Mouse (Mus musculus) stomach, embryonic 14.5 days (tissue): ENCODE data around the gene Znhit6. TPM values are rescaled to one million over a fixed set of nuclear protein-coding genes. Genes with fewer than 3 reads are reported as not detected.

Experiments
- ATAC-seq: fragments of 200-750 bp; cut with Nextera tagmentation; 2 replicates; pipeline ENCODE4 v1.8.0; 2017; ENCODE audit warnings: low read depth, moderate TSS enrichment; ENCODE audit not compliant: insufficient number of reproducible peaks, insufficient read depth, low FRiP score
- H3K27ac ChIP-seq: fragments of 300-500 bp; sonication (generic); 2 replicates; pipeline ENCODE4 v1.5.1; 2014; ENCODE audit warnings: mild to moderate bottlenecking, low read length, moderate library complexity, mixed read lengths
- H3K27me3 ChIP-seq: fragments of 300-500 bp; sonication (generic); 2 replicates; pipeline ENCODE4 v1.6.1; 2014; ENCODE audit warnings: low read length, control low read depth, mixed read lengths; ENCODE audit not compliant: control insufficient read depth, insufficient read depth
- H3K36me3 ChIP-seq: fragments of 300-500 bp; sonication (generic); 2 replicates; pipeline ENCODE4 v1.6.1; 2014; ENCODE audit warnings: mild to moderate bottlenecking, control low read depth, low read length, moderate library complexity, mixed read lengths; ENCODE audit not compliant: control insufficient read depth, insufficient read depth
- H3K4me1 ChIP-seq: fragments of 300-500 bp; sonication (generic); 2 replicates; pipeline ENCODE4 v1.6.1; 2014; ENCODE audit warnings: low read length, control low read depth, mixed read lengths; ENCODE audit not compliant: control insufficient read depth, insufficient read depth
- H3K4me2 ChIP-seq: fragments of 300-500 bp; sonication (generic); replicated peaks from 2 replicates; pipeline ENCODE4 v1.6.1; 2014; ENCODE audit warnings: low read depth, low read length, control low read depth
- H3K4me3 ChIP-seq: fragments of 300-500 bp; sonication (generic); 2 replicates; pipeline ENCODE4 v1.5.1; 2014; ENCODE audit warnings: low read depth, low read length, control low read depth
- H3K9ac ChIP-seq: fragments of 300-500 bp; sonication (generic); replicated peaks from 2 replicates; pipeline ENCODE4 v1.6.1; 2014; ENCODE audit warnings: low read depth, mild to moderate bottlenecking, control low read depth, low read length, moderate library complexity, mixed read lengths
- H3K9me3 ChIP-seq: fragments of 300-500 bp; sonication (generic); 2 replicates; pipeline ENCODE4 v1.6.1; 2016; ENCODE audit warnings: low read depth, low read length, control low read depth; ENCODE audit not compliant: control insufficient read depth
- whole genome bisulfite sequencing: fragments of 180-500 bp; shearing (Covaris S2); extraction: QIAGEN DNeasy Blood & Tissue Kit; methylation state at CpG from one replicate; pipeline ENCODE4 v1.1.7; 2014; 5-methylcytosine and 5-hydroxymethylcytosine counted together
- polyA plus RNA-seq: library from polyadenylated mRNA; unstranded; fragments of >200 nt; fragmentation: Nextera tagmentation; extraction: Ambion mirVana; gene quantifications from 2 replicates; pipeline ENCODE4 v1.2.1, GENCODE M21; 2014

Znhit6 gene
- polyA plus RNA-seq, 1 experiment from 2014 or later: 33.4 TPM

GRCm38 (mm10) chr3:145574468-145574867 is 1.5 kb upstream of the Znhit6 start:
- H3K27ac ChIP-seq: no peak overlapping the region
- no peak for ATAC-seq

GRCm38 (mm10) chr3:145575340-145575739 is 665 bp upstream of the Znhit6 start:
- Histone ChIP-seq H3K4me3 (no peak overlapping the region), H3K36me3 (peaks cover 15% of the 10 kb centered on the region; the same call in 1 of the 2 replicates), H3K4me2 (no peak overlapping the region; the same call in 1 of the 2 replicates), H3K4me1 (peaks cover 11% of the 10 kb centered on the region), H3K27me3 (no peaks in the 10 kb centered on the region), H3K9me3 (no peaks in the 10 kb centered on the region), H3K27ac (no peak overlapping the region), H3K9ac (no peak overlapping the region)
- WGBS: 76% methylated on average over 7 of the region's 7 CpGs
- ATAC-seq: no peak

More at GRCm38 (mm10) chr3:145574468-145574867, 1.5 kb upstream of the Znhit6 start:
- H3K9me3 ChIP-seq: no peaks in the 10 kb centered on the region
- 85% methylated on average over 3 of the region's 3 CpGs for WGBS
- peaks cover 12% of the 10 kb centered on the region; the same call in 1 of the 2 replicates for H3K36me3 ChIP-seq
- H3K27me3 ChIP-seq: no peaks in the 10 kb centered on the region
- no peak overlapping the region for H3K9ac ChIP-seq
- no peak overlapping the region for H3K4me2 ChIP-seq
- no peak overlapping the region for H3K4me3 ChIP-seq
- peaks cover 11% of the 10 kb centered on the region for H3K4me1 ChIP-seq

- Histone ChIP-seq H3K36me3 (peaks cover 19% of the 10 kb centered on the region; the same call in 1 of the 2 replicates), H3K4me1 (peaks cover 11% of the 10 kb centered on the region), H3K27ac (0 out of 2 replicates have a peak overlapping the region, but pooled peaks have one; percentile 30), H3K4me3 (peak overlapping the region; percentile 82), H3K9me3 (no peaks in the 10 kb centered on the region), H3K27me3 (no peaks in the 10 kb centered on the region), H3K4me2 (peak overlapping the region; percentile 84), H3K9ac (peak overlapping the region; percentile 56)
- no peak; the same call in 1 of the 2 replicates for ATAC-seq
- 1% methylated on average over 11 of the region's 11 CpGs for WGBS
Measured at GRCm38 (mm10) chr3:145576482-145576822, 447 bp downstream of the Znhit6 start.

GRCm38 (mm10) chr3:145576876-145577275 is 871 bp downstream of the Znhit6 start:
- Histone ChIP-seq H3K4me2 (peak overlapping the region; percentile 84), H3K4me1 (peaks cover 11% of the 10 kb centered on the region), H3K4me3 (peak overlapping the region; percentile 82), H3K27ac (no peak overlapping the region), H3K9me3 (no peaks in the 10 kb centered on the region), H3K9ac (peak overlapping the region; percentile 56), H3K36me3 (peaks cover 19% of the 10 kb centered on the region; the same call in 1 of the 2 replicates), H3K27me3 (no peaks in the 10 kb centered on the region)
- ATAC-seq: no peak
- WGBS: 32% methylated on average over 15 of the region's 15 CpGs

GRCm38 (mm10) chr3:145583043-145583442 is 7.0 kb downstream of the Znhit6 start:
- Histone ChIP-seq H3K36me3 (peaks cover 44% of the 10 kb centered on the region), H3K4me2 (no peak overlapping the region), H3K27me3 (no peaks in the 10 kb centered on the region), H3K27ac (no peak overlapping the region), H3K4me3 (no peak overlapping the region), H3K4me1 (no peaks in the 10 kb centered on the region), H3K9me3 (no peaks in the 10 kb centered on the region), H3K9ac (no peak overlapping the region)
- ATAC-seq: no peak
- 87% methylated on average over 4 of the region's 4 CpGs for WGBS

- Histone ChIP-seq H3K9ac (no peak overlapping the region), H3K27ac (no peak overlapping the region), H3K4me2 (no peak overlapping the region), H3K36me3 (peaks cover 40% of the 10 kb centered on the region), H3K4me3 (no peak overlapping the region), H3K27me3 (no peaks in the 10 kb centered on the region), H3K9me3 (no peaks in the 10 kb centered on the region), H3K4me1 (no peaks in the 10 kb centered on the region)
- no peak for ATAC-seq
- 53% methylated on average over 3 of the region's 3 CpGs for WGBS
Measured at GRCm38 (mm10) chr3:145583522-145584200, 7.7 kb downstream of the Znhit6 start.

GRCm38 (mm10) chr3:145590562-145590961 is 14.6 kb downstream of the Znhit6 start:
- H3K9ac ChIP-seq: no peak overlapping the region
- no peak overlapping the region for H3K4me3 ChIP-seq
- H3K4me2 ChIP-seq: no peak overlapping the region
- peak; percentile 53; the same call in 1 of the 2 replicates for ATAC-seq
- no peaks in the 10 kb centered on the region for H3K27me3 ChIP-seq
- peaks cover 51% of the 10 kb centered on the region for H3K36me3 ChIP-seq
- H3K27ac ChIP-seq: no peak overlapping the region
- WGBS: 84% methylated on average over 4 of the region's 4 CpGs
- H3K9me3 ChIP-seq: no peaks in the 10 kb centered on the region
- H3K4me1 ChIP-seq: no peaks in the 10 kb centered on the region

GRCm38 (mm10) chr3:145591841-145592542 is 16.0 kb downstream of the Znhit6 start:
- no peak overlapping the region for H3K4me2 ChIP-seq
- no peak for ATAC-seq
- no peak overlapping the region for H3K4me3 ChIP-seq
- no peak overlapping the region for H3K9ac ChIP-seq
- no peaks in the 10 kb centered on the region for H3K4me1 ChIP-seq
- WGBS: 87% methylated on average over 6 of the region's 6 CpGs
- H3K36me3 ChIP-seq: peaks cover 42% of the 10 kb centered on the region
- H3K27ac ChIP-seq: no peak overlapping the region
- H3K9me3 ChIP-seq: no peaks in the 10 kb centered on the region
- H3K27me3 ChIP-seq: no peaks in the 10 kb centered on the region
